Mouse (Mus musculus) cerebellum, adult 9-11 months (tissue): ENCODE data around the gene Fa2h.

Experiments
- DNase-seq: peaks from one replicate; pipeline ENCODE4 v3.0.0; 2022

Gene Fa2h

GRCm38 (mm10) chr8:111299363-111299820, 94.2 kb downstream of the Fa2h start:
- peak; percentile 55 for DNase-seq

DNA sequence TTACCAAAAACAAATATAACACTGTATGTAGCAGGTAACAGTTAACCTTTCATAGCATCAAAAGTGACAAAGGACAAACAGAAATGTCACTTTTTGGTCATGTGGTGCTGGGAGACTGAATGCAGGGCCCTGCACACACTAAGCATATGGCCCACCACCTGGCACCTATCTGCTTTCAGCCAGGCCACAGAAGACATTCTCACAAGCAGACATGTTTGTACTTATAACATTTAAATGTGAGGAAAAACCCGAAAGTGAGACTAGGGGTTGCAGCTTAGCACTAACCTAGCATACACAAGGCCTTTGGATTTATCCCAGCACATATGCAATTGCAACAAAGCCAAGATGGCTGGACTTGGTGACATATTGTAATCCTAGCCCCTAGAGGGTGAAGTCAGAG, 95.6 kb downstream of the Fa2h start:
- DNase-seq: peak; percentile 26
